Mouse (Mus musculus): ENCODE results near the gene Vsnl1.

GRCm38 (mm10) chr12:11389141-11389540 is 47.3 kb downstream of the Vsnl1 start:
- no peak for TF ChIP-seq MYOD1 (IDR thresholded peaks at IDR 0.05; ENCODE audit: control insufficient read depth in 1 of 3, insufficient read length in 2 of 3, low read depth in 2 of 3)
- no peak for TF ChIP-seq MAX (IDR thresholded peaks at IDR 0.05; ENCODE audit: low read depth)
- no peak for TF ChIP-seq SRF (IDR thresholded peaks at IDR 0.05; ENCODE audit: control insufficient read depth, insufficient read length, low read depth)
- TF ChIP-seq POLR2A (IDR thresholded peaks at IDR 0.05; ENCODE audit: insufficient read length, low read depth) = no peak
- no peak for TF ChIP-seq TCF12 (IDR thresholded peaks at IDR 0.05; ENCODE audit: insufficient read depth, poor library complexity, severe bottlenecking)
- TF ChIP-seq POLR2AphosphoS2 (IDR thresholded peaks at IDR 0.05; ENCODE audit: insufficient read length, low read depth) = no peak
- TF ChIP-seq CEBPB (IDR thresholded peaks at IDR 0.05; ENCODE audit: insufficient read depth, poor library complexity, severe bottlenecking) = no peak
- no peak for TF ChIP-seq MYOG (IDR thresholded peaks at IDR 0.05; ENCODE audit: control insufficient read depth in 1 of 3, insufficient read depth in 1 of 3, insufficient read length in 2 of 3, low read depth in 2 of 3)
- TF ChIP-seq E2F4 (IDR thresholded peaks at IDR 0.05; ENCODE audit: insufficient read depth) = no peak
- TF ChIP-seq USF1 (IDR thresholded peaks at IDR 0.05; ENCODE audit: low read depth) = no peak
- no peak for TF ChIP-seq REST (IDR thresholded peaks at IDR 0.05; ENCODE audit: insufficient read depth, insufficient read length)

Data from myocyte (in vitro differentiated cells).